Mouse (Mus musculus) thymus, postnatal 25 days (tissue): ENCODE data around the gene Olfr803.

Experiments used
- DNase-seq: peaks from one replicate; pipeline ENCODE4 v3.0.0; 2022

The Olfr803 gene

DNA sequence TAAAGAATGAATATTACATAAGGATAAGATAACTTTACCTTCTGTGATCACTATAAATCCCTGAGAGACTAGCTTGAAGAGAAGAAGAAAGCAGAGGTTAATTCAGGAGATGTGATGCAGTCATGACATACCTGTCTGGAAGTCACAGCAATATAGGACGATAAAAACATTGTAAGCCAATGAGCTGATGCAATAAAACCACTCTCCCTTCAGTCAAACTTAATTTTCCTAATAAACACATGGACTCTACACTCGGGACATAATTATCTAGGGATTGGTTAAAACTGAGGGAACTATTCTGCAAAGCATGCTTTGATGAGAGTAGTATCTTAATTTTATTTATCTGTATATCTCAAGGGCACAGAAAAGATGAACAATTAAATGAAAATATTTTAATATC is at the start of gene Olfr803:
Gene Olfr803 (minus strand): TSS at position 101 of the 400 bp plus-strand sequence.
- no peak for DNase-seq

DNA sequence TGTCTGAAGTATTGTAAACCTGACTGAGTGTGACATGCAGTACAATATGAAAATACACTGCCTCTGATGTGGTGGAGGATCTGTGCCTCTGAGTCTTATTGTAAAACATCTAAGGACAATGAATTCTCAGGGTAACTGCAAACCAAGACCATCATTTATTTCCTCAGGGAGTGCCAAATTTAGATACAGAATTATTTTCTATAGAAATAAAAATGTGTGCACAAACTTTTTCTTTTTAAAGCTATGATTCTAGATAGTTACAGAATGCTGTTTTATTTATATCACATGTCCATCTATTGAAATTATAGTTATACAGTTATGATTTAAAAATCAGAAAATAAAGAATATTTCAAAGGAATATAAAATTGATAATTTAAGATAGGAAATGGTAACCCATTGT is 47.7 kb upstream of the Olfr803 start, which contains the start of gene Olfr806:
Gene Olfr806 (minus strand): TSS at position 101 of the 400 bp plus-strand sequence.
- no peak for DNase-seq

DNA sequence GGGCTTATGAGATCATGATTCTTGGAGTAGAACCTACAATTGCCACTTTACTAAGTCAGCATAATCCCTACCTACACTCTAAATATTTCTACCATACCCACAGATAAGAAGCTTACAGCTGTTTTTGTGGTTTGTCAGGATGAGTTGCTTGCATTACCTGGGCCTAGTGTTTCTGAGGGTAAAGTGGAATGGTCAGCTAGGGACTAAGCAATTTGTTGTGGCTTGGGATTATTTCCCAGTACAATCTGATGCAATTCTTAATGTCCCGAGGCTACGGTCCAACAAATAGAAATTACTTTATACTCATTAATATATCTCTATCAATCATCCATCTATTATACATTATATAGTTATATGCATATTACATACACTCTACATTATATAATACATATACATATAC is 35.2 kb upstream of the Olfr803 start, which contains the start of gene Olfr805:
Gene Olfr805 (minus strand): TSS at position 101 of the 400 bp plus-strand sequence.
- no peak for DNase-seq

DNA sequence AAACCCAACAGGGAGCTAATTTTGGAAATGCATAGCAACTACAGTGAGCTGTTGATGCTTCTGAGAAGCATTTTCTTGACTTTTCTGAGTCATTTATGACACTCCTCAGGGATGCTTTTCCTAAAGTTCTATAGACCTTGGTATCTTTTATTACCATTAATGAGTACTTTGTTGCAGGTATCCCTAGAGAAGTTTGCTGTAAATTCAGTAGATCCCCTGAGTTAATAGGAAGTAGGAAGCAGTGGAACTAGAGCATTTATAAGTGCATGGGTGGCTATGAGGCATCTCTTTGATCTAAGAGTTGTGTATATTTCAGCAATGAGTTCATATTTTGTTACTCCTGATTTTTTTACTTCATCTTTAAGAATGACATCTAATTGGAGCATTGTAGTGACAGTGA is 8.8 kb upstream of the Olfr803 start, which contains the start of gene Olfr804:
Gene Olfr804 (plus strand): TSS at position 301 of the 400 bp plus-strand sequence.
- DNase-seq: no peak

- no peak for DNase-seq
These were observed 6.0 kb downstream of the Olfr803 start, which contains the start of gene Olfr802 for GRCm38 (mm10) chr10:129688069-129688468. Gene Olfr802 (minus strand): TSS chr10:129688169.

GRCm38 (mm10) chr10:129673765-129674164 is 20.3 kb downstream of the Olfr803 start, which contains the start of gene Olfr801:
Gene Olfr801 (minus strand): TSS chr10:129673865.
- DNase-seq: no peak

- no peak for DNase-seq
These were observed 36.7 kb downstream of the Olfr803 start, which contains the start of gene Olfr800 for GRCm38 (mm10) chr10:129657394-129657793. Gene Olfr800 (plus strand): TSS chr10:129657694.

- DNase-seq: no peak
These were observed 42.3 kb downstream of the Olfr803 start for GRCm38 (mm10) chr10:129651763-129652162.
